Mouse (Mus musculus): ENCODE data around the gene Gm3383. TPM values are rescaled to one million over a fixed set of nuclear protein-coding genes. Genes with fewer than 3 reads are reported as not detected.
"Not testable (repeated sequence)": the region's sequence is repeated elsewhere in the genome, so short reads cannot be mapped to it uniquely, and the experiment has no call there.

Gm3383 gene
- polyA plus RNA-seq (2015; fragmentation: Nextera tagmentation; extraction: Ambion mirVana), result 0.66 and 1.3 TPM in 2 replicates

DNA sequence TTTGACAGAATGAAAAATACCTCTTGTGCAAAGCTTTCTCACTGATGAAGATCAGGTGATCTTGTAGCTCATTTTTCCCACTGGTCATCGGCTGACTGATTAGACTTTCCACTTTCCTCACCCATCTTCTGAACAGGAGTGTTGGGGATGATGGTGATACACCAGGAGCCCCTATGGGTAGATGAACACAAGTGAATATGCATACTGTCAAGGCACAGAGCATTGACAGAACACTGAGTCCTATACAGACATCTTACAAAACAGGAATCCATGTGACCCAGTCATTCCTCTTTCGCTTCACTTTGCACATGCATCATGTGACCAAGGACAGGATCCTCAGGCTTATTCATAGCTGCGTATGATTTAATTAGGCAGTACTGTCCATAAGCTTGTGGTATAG, at the start of gene Gm3383:
Gm3383 (minus strand) TSS at position 101 of the 400 bp plus-strand sequence.
- ATAC-seq (ENCODE audit: insufficient read depth, low FRiP score); H3K9ac ChIP-seq (ENCODE audit: low read length); H3K27ac ChIP-seq (ENCODE audit: low read length); H3K27me3 ChIP-seq (ENCODE audit: control insufficient read depth, insufficient read depth, low read length); H3K4me1 ChIP-seq (ENCODE audit: control insufficient read depth, insufficient read depth, low read length); H3K4me2 ChIP-seq (ENCODE audit: low read depth, low read length); H3K9me3 ChIP-seq (replicated peaks; ENCODE audit: control insufficient read depth, low read length); H3K36me3 ChIP-seq (ENCODE audit: control insufficient read depth, insufficient read depth, low read length); H3K4me3 ChIP-seq (replicated peaks; ENCODE audit: low read length): not testable (repeated sequence)
- WGBS, result no CpG with 5 or more reads among the region's 3 CpGs

DNA sequence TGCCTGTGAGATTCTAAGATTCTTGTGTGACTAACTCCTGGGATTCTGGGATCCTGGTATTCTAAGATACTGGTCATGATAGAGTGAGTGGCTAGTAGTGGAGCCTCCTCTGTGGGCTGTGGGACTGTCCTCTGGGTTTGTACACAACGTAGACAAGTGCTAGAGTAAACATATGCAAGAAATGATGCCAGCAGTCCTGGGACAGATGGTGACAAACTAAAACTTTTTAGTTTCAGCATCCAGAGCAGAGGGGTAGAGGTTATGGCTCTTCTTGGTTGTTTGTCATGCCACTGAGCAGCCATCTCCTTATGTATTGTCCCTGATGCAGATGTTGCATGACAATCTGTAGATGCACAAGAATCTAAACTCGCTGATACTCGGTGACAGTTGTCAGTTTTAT, 48.1 kb upstream of the Gm3383 start:
- not testable (repeated sequence) for H3K4me1 ChIP-seq (ENCODE audit: control insufficient read depth, insufficient read depth, low read length)
- 68% methylated on average over 3 of the region's 3 CpGs for WGBS

DNA sequence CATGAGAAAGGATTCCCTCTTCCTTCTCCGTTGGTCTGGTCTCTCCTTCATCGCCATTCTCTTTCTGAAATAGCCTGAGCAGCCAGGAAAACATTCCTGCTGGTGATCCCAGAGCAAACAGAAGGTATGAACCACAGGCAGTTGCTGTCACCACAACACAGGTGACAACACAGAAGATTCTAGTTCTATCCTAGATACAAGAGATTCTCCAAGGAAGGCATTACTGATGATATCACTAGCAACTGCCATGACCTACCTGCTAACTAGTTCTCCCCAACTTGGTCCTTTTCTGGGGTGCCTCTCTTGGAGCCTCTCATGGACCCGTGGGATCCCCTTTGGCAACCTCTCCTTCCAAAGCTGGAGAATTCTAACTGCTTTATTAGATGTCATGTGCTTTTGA, 22.4 kb upstream of the Gm3383 start, which contains the start of gene Gm3424:
Gm3424 (minus strand) TSS at position 101 of the 400 bp plus-strand sequence.
- H3K27ac ChIP-seq (ENCODE audit: low read length); H3K4me2 ChIP-seq (ENCODE audit: low read depth, low read length); H3K9ac ChIP-seq (ENCODE audit: low read length); ATAC-seq (ENCODE audit: insufficient read depth, low FRiP score); H3K4me3 ChIP-seq (replicated peaks; ENCODE audit: low read length); H3K4me1 ChIP-seq (ENCODE audit: control insufficient read depth, insufficient read depth, low read length); H3K36me3 ChIP-seq (ENCODE audit: control insufficient read depth, insufficient read depth, low read length); H3K9me3 ChIP-seq (replicated peaks; ENCODE audit: control insufficient read depth, low read length); H3K27me3 ChIP-seq (ENCODE audit: control insufficient read depth, insufficient read depth, low read length): not testable (repeated sequence)
- WGBS, result no CpG with 5 or more reads among the region's 3 CpGs

More for the DNA sequence above, 48.1 kb upstream of the Gm3383 start:
- not testable (repeated sequence) for H3K9ac ChIP-seq (ENCODE audit: low read length); H3K4me3 ChIP-seq (replicated peaks; ENCODE audit: low read length); ATAC-seq (ENCODE audit: insufficient read depth, low FRiP score); H3K27ac ChIP-seq (ENCODE audit: low read length); H3K36me3 ChIP-seq (ENCODE audit: control insufficient read depth, insufficient read depth, low read length); H3K27me3 ChIP-seq (ENCODE audit: control insufficient read depth, insufficient read depth, low read length); H3K4me2 ChIP-seq (ENCODE audit: low read depth, low read length); H3K9me3 ChIP-seq (replicated peaks; ENCODE audit: control insufficient read depth, low read length)

DNA sequence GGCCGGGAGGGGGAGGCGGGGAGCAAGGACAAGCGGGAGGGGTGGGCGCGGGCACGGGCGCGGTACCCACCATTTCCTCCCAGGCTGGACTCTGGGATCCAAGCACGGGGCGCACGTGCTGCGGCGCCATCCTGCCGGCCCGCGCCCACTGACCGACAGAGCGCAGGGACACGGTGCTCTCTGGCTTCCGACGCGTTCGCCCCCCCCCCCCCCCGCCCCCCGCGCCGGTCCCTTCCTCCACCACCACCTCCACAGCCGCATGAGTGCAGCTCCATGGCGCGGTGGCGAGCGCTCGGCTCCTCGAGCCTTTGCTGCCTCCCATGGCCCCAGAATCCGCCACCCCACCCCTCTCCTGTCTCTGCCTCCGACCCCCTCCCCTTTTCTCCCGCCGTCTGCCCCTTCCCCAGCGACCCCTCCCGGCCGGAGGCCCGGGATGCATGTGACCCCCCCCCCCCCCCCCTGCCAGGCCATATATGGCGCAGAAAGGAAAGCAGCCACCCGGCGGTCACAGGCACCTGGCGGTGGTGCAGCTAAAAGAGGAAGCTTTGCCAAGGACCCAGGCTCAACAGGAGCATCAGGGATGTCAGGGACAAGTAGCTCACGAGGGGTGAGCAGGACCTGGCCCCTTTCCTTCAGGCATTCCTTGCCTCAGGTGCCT, 5.0 kb upstream of the Gm3383 start:
- not testable (repeated sequence) for H3K27me3 ChIP-seq (ENCODE audit: control insufficient read depth, insufficient read depth, low read length); H3K9me3 ChIP-seq (replicated peaks; ENCODE audit: control insufficient read depth, low read length); H3K9ac ChIP-seq (ENCODE audit: low read length); H3K27ac ChIP-seq (ENCODE audit: low read length); H3K4me3 ChIP-seq (replicated peaks; ENCODE audit: low read length); H3K36me3 ChIP-seq (ENCODE audit: control insufficient read depth, insufficient read depth, low read length); ATAC-seq (ENCODE audit: insufficient read depth, low FRiP score); H3K4me2 ChIP-seq (ENCODE audit: low read depth, low read length); H3K4me1 ChIP-seq (ENCODE audit: control insufficient read depth, insufficient read depth, low read length)
- no CpG with 5 or more reads among the region's 47 CpGs for WGBS

DNA sequence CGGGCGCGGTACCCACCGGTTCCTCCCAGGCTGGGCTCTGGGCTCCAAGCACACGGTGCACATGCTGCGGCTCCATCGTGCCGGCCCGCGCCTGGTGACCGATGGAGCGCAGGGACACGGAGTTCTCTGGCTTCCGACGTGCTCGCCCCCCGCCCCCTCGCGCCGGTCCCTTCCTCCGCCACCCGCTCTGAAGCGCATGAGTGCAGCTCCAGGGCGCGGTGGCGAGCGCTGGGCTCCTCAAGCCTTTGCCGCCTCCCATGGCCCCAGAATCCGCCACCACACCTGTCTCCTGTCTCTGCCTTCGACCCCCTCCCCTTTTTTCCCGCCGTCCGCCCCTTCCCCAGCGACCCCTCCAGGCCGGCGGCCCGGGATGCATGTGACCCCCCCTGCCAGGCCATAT, 66.3 kb downstream of the Gm3383 start, which contains the start of gene Gm3373:
Gm3373 (minus strand) TSS at position 101 of the 400 bp plus-strand sequence.
- not testable (repeated sequence) for H3K27me3 ChIP-seq (ENCODE audit: control insufficient read depth, insufficient read depth, low read length); H3K9me3 ChIP-seq (replicated peaks; ENCODE audit: control insufficient read depth, low read length); H3K4me2 ChIP-seq (ENCODE audit: low read depth, low read length); ATAC-seq (ENCODE audit: insufficient read depth, low FRiP score); H3K4me1 ChIP-seq (ENCODE audit: control insufficient read depth, insufficient read depth, low read length); H3K9ac ChIP-seq (ENCODE audit: low read length); H3K27ac ChIP-seq (ENCODE audit: low read length); H3K4me3 ChIP-seq (replicated peaks; ENCODE audit: low read length); H3K36me3 ChIP-seq (ENCODE audit: control insufficient read depth, insufficient read depth, low read length)
- WGBS, result no CpG with 5 or more reads among the region's 37 CpGs

DNA sequence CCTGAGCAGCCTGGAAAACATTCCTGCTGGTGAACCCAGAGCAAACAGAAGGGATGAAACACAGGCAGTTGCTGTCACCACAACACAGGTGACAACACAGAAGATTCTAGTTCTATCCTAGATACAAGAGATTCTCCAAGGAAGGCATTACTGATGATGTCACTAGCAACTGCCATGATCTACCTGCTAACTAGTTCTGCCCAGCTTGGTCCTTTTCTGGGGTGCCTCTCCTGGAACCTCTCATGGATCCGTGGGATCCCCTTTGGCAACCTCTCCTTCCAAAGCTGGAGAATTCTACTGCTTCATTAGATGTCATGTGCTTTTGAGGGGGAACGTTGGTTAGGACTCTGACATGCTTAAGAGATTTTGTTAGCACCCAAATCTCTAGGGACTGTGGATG, 120.4 kb downstream of the Gm3383 start, which contains the start of gene Gm9603:
Gm9603 (minus strand) TSS at position 101 of the 400 bp plus-strand sequence.
- not testable (repeated sequence) for H3K9ac ChIP-seq (ENCODE audit: low read length); ATAC-seq (ENCODE audit: insufficient read depth, low FRiP score); H3K4me3 ChIP-seq (replicated peaks; ENCODE audit: low read length); H3K4me2 ChIP-seq (ENCODE audit: low read depth, low read length); H3K36me3 ChIP-seq (ENCODE audit: control insufficient read depth, insufficient read depth, low read length); H3K4me1 ChIP-seq (ENCODE audit: control insufficient read depth, insufficient read depth, low read length); H3K27me3 ChIP-seq (ENCODE audit: control insufficient read depth, insufficient read depth, low read length); H3K27ac ChIP-seq (ENCODE audit: low read length); H3K9me3 ChIP-seq (replicated peaks; ENCODE audit: control insufficient read depth, low read length)
- no CpG with 5 or more reads among the region's 2 CpGs for WGBS

DNA sequence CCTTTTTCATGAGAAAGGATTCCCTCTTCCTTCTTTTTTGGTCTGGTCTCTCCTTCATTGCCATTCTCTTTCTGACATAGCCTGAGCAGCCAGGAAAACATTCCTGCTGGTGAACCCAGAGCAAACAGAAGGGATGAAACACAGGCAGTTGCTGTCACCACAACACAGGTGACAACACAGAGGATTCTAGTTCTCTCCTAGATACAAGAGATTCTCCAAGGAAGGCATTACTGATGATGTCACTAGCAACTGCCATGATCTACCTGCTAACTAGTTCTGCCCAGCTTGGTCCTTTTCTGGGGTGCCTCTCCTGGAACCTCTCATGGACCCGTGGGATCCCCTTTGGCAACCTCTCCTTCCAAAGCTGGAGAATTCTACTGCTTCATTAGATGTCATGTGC, 174.9 kb downstream of the Gm3383 start, which contains the start of gene Gm8265:
Gm8265 (minus strand) TSS at position 101 of the 400 bp plus-strand sequence.
- H3K27me3 ChIP-seq (ENCODE audit: control insufficient read depth, insufficient read depth, low read length); H3K4me3 ChIP-seq (replicated peaks; ENCODE audit: low read length); H3K27ac ChIP-seq (ENCODE audit: low read length); H3K4me2 ChIP-seq (ENCODE audit: low read depth, low read length); H3K9me3 ChIP-seq (replicated peaks; ENCODE audit: control insufficient read depth, low read length); ATAC-seq (ENCODE audit: insufficient read depth, low FRiP score); H3K36me3 ChIP-seq (ENCODE audit: control insufficient read depth, insufficient read depth, low read length); H3K4me1 ChIP-seq (ENCODE audit: control insufficient read depth, insufficient read depth, low read length); H3K9ac ChIP-seq (ENCODE audit: low read length): not testable (repeated sequence)
- no CpG with 5 or more reads among the region's 1 CpGs for WGBS

Other genes with a start within 250 kb of the Gm3383 start
- gene Gm8265, start 175.0 kb downstream of the Gm3383 start, polyA plus RNA-seq (2015; fragmentation: Nextera tagmentation; extraction: Ambion mirVana), result not detected in 2 replicates
- not detected in 2 replicates for gene Gm9603, start 120.5 kb downstream of the Gm3383 start, polyA plus RNA-seq (2015; fragmentation: Nextera tagmentation; extraction: Ambion mirVana)
- gene Gm3373, start 66.4 kb downstream of the Gm3383 start, polyA plus RNA-seq (2015; fragmentation: Nextera tagmentation; extraction: Ambion mirVana), result not detected in 2 replicates
- gene Gm3424, start 22.3 kb upstream of the Gm3383 start, polyA plus RNA-seq (2015; fragmentation: Nextera tagmentation; extraction: Ambion mirVana), result not detected in 2 replicates
- 0.42 and 0.46 TPM in 2 replicates for gene Gm8237, start 72.4 kb upstream of the Gm3383 start, polyA plus RNA-seq (2015; fragmentation: Nextera tagmentation; extraction: Ambion mirVana)
- 0.51 and 0.94 TPM in 2 replicates for gene Gm3248, start 153.8 kb upstream of the Gm3383 start, polyA plus RNA-seq (2015; fragmentation: Nextera tagmentation; extraction: Ambion mirVana)
- not detected in 2 replicates for gene Gm3453, start 171.2 kb upstream of the Gm3383 start, polyA plus RNA-seq (2015; fragmentation: Nextera tagmentation; extraction: Ambion mirVana)

All from stomach, embryonic 16.5 days (tissue).